Mouse (Mus musculus): ENCODE results near the gene Mtmr2. TPM values are rescaled to one million over a fixed set of nuclear protein-coding genes. Genes with fewer than 3 reads are reported as not detected.
A peak's percentile ranks its signal among the peaks of the same experiment; 100 is the strongest.

Mtmr2 gene
- polyA plus RNA-seq, 2 experiments: 27.3 to 74.0 TPM

- Histone ChIP-seq H3K4me3 (replicated peaks; ENCODE audit: low read length) (peak overlapping the region; percentile 100), H3K27me3 (ENCODE audit: control insufficient read depth, insufficient read depth, low read length) (no peaks in the 10 kb centered on the region), H3K27ac (replicated peaks; ENCODE audit: low read depth, low read length) (peak overlapping the region; percentile 92), H3K4me2 (replicated peaks; ENCODE audit: low read depth, low read length, severe bottlenecking) (peak overlapping the region; percentile 78), H3K9me3 (ENCODE audit: control insufficient read depth, low read length) (0 out of 2 replicates have a peak, but pooled peaks cover 7% of the 10 kb centered on the region), H3K4me1 (ENCODE audit: control insufficient read depth, insufficient read depth, low read length) (peaks cover 5% of the 10 kb centered on the region; the same call in 1 of the 2 replicates), H3K9ac (ENCODE audit: low read depth, low read length, severe bottlenecking) (peak overlapping the region; percentile 100), H3K36me3 (ENCODE audit: control insufficient read depth, insufficient read depth, low read length) (no peaks in the 10 kb centered on the region)
- ATAC-seq (ENCODE audit: low FRiP score, low read depth) (peak; percentile 99), DNase-seq (ENCODE audit: low spot score) (peak; percentile 94)
- WGBS: 1% methylated on average over 58 of the region's 60 CpGs
- peak; percentile 72; the same call in 1 of the 2 replicates for TF ChIP-seq POLR2A (IDR thresholded peaks at IDR 0.05; ENCODE audit: borderline replicate concordance, extremely low read depth, insufficient read depth, insufficient read length)
Observed at GRCm38 (mm10) chr9:13748798-13749674, 826 bp downstream of the Mtmr2 start.

DNA sequence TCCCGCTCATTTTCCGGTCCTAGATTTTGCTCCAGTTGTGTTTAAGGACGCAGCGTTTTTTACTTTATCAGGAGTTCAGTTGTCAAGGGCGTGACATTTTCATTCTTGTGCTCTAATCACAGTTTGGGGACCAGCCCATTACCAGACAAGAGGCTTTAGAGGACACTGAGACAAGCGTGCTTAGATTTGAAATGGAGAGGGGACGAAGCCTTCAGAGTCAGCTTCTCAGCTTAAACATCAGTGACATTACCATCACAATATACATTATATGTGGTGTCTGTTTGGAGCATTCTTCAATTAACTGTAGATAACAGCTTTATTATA, 1.4 kb downstream of the Mtmr2 start:
- Histone ChIP-seq H3K4me2 (replicated peaks; ENCODE audit: low read depth, low read length, severe bottlenecking) (peak overlapping the region; percentile 78), H3K27ac (replicated peaks; ENCODE audit: low read depth, low read length) (peak overlapping the region; percentile 92), H3K4me3 (replicated peaks; ENCODE audit: low read length) (peak overlapping the region; percentile 100), H3K4me1 (ENCODE audit: control insufficient read depth, insufficient read depth, low read length) (peaks cover 5% of the 10 kb centered on the region; the same call in 1 of the 2 replicates), H3K9ac (ENCODE audit: low read depth, low read length, severe bottlenecking) (peak overlapping the region; percentile 100), H3K9me3 (ENCODE audit: control insufficient read depth, low read length) (0 out of 2 replicates have a peak, but pooled peaks cover 7% of the 10 kb centered on the region), H3K36me3 (ENCODE audit: control insufficient read depth, insufficient read depth, low read length) (no peaks in the 10 kb centered on the region), H3K27me3 (ENCODE audit: control insufficient read depth, insufficient read depth, low read length) (no peaks in the 10 kb centered on the region)
- no peak for DNase-seq (ENCODE audit: low spot score)
- 5% methylated on average over 7 of the region's 7 CpGs for WGBS
- no peak for TF ChIP-seq POLR2A (IDR thresholded peaks at IDR 0.05; ENCODE audit: borderline replicate concordance, extremely low read depth, insufficient read depth, insufficient read length)
- no peak for ATAC-seq (ENCODE audit: low FRiP score, low read depth)

- DNase-seq (ENCODE audit: low spot score) (peak; percentile 56), ATAC-seq (ENCODE audit: low FRiP score, low read depth) (no peak)
- WGBS: 81% methylated on average over 4 of the region's 4 CpGs
- 0 out of 2 replicates have a peak, but pooled peaks cover 7% of the 10 kb centered on the region for H3K9me3 ChIP-seq (ENCODE audit: control insufficient read depth, low read length)
- H3K4me3 ChIP-seq (replicated peaks; ENCODE audit: low read length): no peak overlapping the region
- no peak for TF ChIP-seq POLR2A (IDR thresholded peaks at IDR 0.05; ENCODE audit: borderline replicate concordance, extremely low read depth, insufficient read depth, insufficient read length)
- H3K4me1 ChIP-seq (ENCODE audit: control insufficient read depth, insufficient read depth, low read length): peaks cover 5% of the 10 kb centered on the region; the same call in 1 of the 2 replicates
- no peak overlapping the region for H3K27ac ChIP-seq (replicated peaks; ENCODE audit: low read depth, low read length)
- no peaks in the 10 kb centered on the region for H3K36me3 ChIP-seq (ENCODE audit: control insufficient read depth, insufficient read depth, low read length)
- H3K27me3 ChIP-seq (ENCODE audit: control insufficient read depth, insufficient read depth, low read length): no peaks in the 10 kb centered on the region
- H3K4me2 ChIP-seq (replicated peaks; ENCODE audit: low read depth, low read length, severe bottlenecking): no peak overlapping the region
- H3K9ac ChIP-seq (ENCODE audit: low read depth, low read length, severe bottlenecking): no peak overlapping the region
Observed at GRCm38 (mm10) chr9:13752543-13752942, 4.3 kb downstream of the Mtmr2 start.

DNA sequence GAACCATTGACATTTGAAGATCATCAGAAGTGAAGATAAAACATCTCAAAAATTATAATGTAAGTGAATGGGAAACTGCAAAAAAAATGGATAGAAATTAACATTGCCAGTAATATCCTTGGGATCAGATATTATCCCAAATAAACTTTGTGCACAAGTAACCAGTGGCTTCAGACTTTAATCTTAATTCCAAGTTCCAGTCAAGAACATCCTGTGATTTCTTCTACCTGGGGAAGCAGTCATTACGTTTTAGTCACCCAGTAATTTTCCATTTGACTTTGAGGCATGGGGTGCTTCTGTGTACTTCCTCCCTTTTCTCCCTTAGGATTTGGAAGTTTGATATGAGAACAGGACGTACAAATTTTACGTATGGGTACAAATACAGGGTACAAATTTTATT, 12.2 kb downstream of the Mtmr2 start:
- Histone ChIP-seq H3K4me3 (replicated peaks; ENCODE audit: low read length) (no peak overlapping the region), H3K9me3 (ENCODE audit: control insufficient read depth, low read length) (no peaks in the 10 kb centered on the region), H3K36me3 (ENCODE audit: control insufficient read depth, insufficient read depth, low read length) (no peaks in the 10 kb centered on the region), H3K27ac (replicated peaks; ENCODE audit: low read depth, low read length) (no peak overlapping the region), H3K4me1 (ENCODE audit: control insufficient read depth, insufficient read depth, low read length) (no peaks in the 10 kb centered on the region), H3K4me2 (replicated peaks; ENCODE audit: low read depth, low read length, severe bottlenecking) (no peak overlapping the region), H3K9ac (ENCODE audit: low read depth, low read length, severe bottlenecking) (no peak overlapping the region), H3K27me3 (ENCODE audit: control insufficient read depth, insufficient read depth, low read length) (no peaks in the 10 kb centered on the region)
- ATAC-seq (ENCODE audit: low FRiP score, low read depth) (no peak), DNase-seq (ENCODE audit: low spot score) (no peak)
- WGBS: 87% methylated on average over 3 of the region's 3 CpGs
- no peak for TF ChIP-seq POLR2A (IDR thresholded peaks at IDR 0.05; ENCODE audit: borderline replicate concordance, extremely low read depth, insufficient read depth, insufficient read length)

DNA sequence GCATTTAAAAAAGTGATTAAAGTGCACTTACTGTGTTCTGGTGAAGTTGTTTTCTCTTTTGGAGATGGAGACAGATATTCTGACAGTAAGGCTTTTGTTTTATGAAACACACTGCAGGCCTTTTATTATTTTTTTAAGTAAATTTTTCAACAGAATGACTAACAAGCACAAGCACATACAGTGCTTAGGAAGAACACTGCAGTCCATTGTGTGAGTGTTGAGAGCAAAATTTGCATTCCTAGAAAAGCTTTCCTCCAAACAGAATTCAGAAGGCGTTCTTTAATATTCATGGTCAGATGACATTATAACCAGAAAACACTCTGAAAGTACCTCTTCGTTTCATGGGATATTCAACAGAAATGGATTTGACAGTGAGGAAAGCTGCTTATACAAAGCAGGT, 17.4 kb downstream of the Mtmr2 start:
- Histone ChIP-seq H3K4me2 (replicated peaks; ENCODE audit: low read depth, low read length, severe bottlenecking) (no peak overlapping the region), H3K9ac (ENCODE audit: low read depth, low read length, severe bottlenecking) (no peak overlapping the region), H3K27ac (replicated peaks; ENCODE audit: low read depth, low read length) (no peak overlapping the region), H3K36me3 (ENCODE audit: control insufficient read depth, insufficient read depth, low read length) (no peaks in the 10 kb centered on the region), H3K27me3 (ENCODE audit: control insufficient read depth, insufficient read depth, low read length) (no peaks in the 10 kb centered on the region), H3K4me3 (replicated peaks; ENCODE audit: low read length) (no peak overlapping the region), H3K9me3 (ENCODE audit: control insufficient read depth, low read length) (no peaks in the 10 kb centered on the region), H3K4me1 (ENCODE audit: control insufficient read depth, insufficient read depth, low read length) (no peaks in the 10 kb centered on the region)
- no peak for DNase-seq (ENCODE audit: low spot score)
- TF ChIP-seq POLR2A (IDR thresholded peaks at IDR 0.05; ENCODE audit: borderline replicate concordance, extremely low read depth, insufficient read depth, insufficient read length): no peak
- 80% methylated on average over 2 of the region's 2 CpGs for WGBS
- no peak for ATAC-seq (ENCODE audit: low FRiP score, low read depth)
